Mouse (Mus musculus) bone marrow macrophage, adult 2 months (primary cell): ENCODE results near the gene Crhr2. TPM values are rescaled to one million over a fixed set of nuclear protein-coding genes. Genes with fewer than 3 reads are reported as not detected.
A peak's percentile ranks its signal among the peaks of the same experiment; 100 is the strongest.

Source experiments
- H3K27ac ChIP-seq: 2 replicates; pipeline ENCODE4 v1.5.1; 2012; ENCODE audit warnings: low read depth, low read length; ENCODE audit not compliant: insufficient read depth
- H3K4me1 ChIP-seq: 2 replicates; pipeline ENCODE4 v1.6.1; 2012; ENCODE audit warnings: low read length; ENCODE audit not compliant: control insufficient read depth, insufficient read depth
- H3K4me3 ChIP-seq: 2 replicates; pipeline ENCODE4 v1.5.1; 2012; ENCODE audit warnings: mild to moderate bottlenecking, low read length, moderate library complexity; ENCODE audit not compliant: insufficient read depth
- CTCF ChIP-seq: IDR thresholded peaks from 2 replicates; pipeline ENCODE4 v1.5.1; 2012; ENCODE audit warnings: low read depth, mild to moderate bottlenecking, low read length, moderate library complexity
- POLR2A ChIP-seq: IDR thresholded peaks from 2 replicates; pipeline ENCODE4 v1.6.1; 2012; ENCODE audit warnings: mild to moderate bottlenecking, low read depth, low read length, borderline replicate concordance
- polyA plus RNA-seq: library from polyadenylated mRNA; stranded (reverse); fragments of >200 nt; gene quantifications from 2 replicates; pipeline ENCODE4 v1.2.4, GENCODE M21; 2012; ENCODE audit not compliant: missing spikeins, insufficient read depth, insufficient read length

Gene Crhr2
- polyA plus RNA-seq, 1 experiment: not detected

GRCm38 (mm10) chr6:55090639-55091038 lies 42.2 kb downstream of the Crhr2 start:
- Histone ChIP-seq H3K4me1 (no peaks in the 10 kb centered on the region), H3K4me3 (no peak overlapping the region), H3K27ac (no peak overlapping the region)
- TF ChIP-seq CTCF (peak; percentile 37; the same call in 1 of the 2 replicates), POLR2A (no peak)

DNA sequence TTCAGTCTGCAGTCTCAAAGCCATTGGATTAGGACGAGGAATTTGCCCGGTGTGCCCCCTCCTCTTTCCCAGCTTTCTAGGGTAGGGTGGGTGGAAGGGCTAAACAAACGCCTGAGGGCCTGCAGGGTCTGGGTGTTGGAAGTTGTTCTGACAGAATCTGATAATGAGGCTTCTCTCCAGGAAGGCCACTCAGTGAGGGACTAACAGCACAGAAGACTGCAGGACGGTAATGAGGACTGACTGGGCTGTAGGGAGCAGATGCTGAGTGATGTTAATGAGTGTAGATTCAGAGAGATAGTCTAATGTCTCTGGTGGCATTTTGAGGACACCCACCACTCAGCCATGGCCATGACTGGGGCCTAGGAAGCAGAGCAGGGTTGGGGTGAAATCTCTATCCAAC lies 45.5 kb downstream of the Crhr2 start:
- no peaks in the 10 kb centered on the region for H3K4me1 ChIP-seq
- TF ChIP-seq POLR2A (no peak), CTCF (no peak)
- H3K4me3 ChIP-seq: no peak overlapping the region
- H3K27ac ChIP-seq: no peak overlapping the region

- Histone ChIP-seq H3K4me3 (no peak overlapping the region), H3K27ac (no peak overlapping the region), H3K4me1 (no peaks in the 10 kb centered on the region)
- TF ChIP-seq POLR2A (no peak), CTCF (no peak)
These were observed 50.4 kb downstream of the Crhr2 start for GRCm38 (mm10) chr6:55082261-55083051.

GRCm38 (mm10) chr6:55081379-55081778 lies 51.4 kb downstream of the Crhr2 start:
- H3K4me1 ChIP-seq: no peaks in the 10 kb centered on the region
- TF ChIP-seq POLR2A (no peak), CTCF (no peak)
- H3K27ac ChIP-seq: no peak overlapping the region
- no peak overlapping the region for H3K4me3 ChIP-seq

- no peak for TF ChIP-seq POLR2A
- TF ChIP-seq CTCF: no peak
- no peak overlapping the region for H3K4me3 ChIP-seq
- no peaks in the 10 kb centered on the region for H3K4me1 ChIP-seq
- H3K27ac ChIP-seq: no peak overlapping the region
These were observed 56.1 kb downstream of the Crhr2 start for GRCm38 (mm10) chr6:55076561-55077255.

DNA sequence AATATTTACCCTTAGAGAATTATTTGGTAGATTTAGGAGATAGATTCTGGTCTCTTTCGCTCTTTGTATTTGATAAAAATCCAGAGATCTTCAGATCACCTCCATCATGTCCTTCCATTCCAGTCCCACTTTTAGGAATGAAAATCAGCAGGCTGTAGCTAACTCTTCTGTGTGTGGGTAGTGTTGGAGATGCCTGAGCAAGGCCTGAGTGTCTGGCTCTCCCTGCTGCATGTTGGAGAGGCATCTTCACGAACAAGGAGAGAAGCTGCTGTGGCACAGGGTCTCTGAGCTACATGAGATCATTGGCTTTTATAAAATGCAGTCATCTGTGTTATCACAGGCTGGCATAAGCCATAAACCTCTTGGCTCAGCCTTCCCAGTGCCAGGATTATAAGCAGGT lies 66.9 kb downstream of the Crhr2 start:
- no peaks in the 10 kb centered on the region for H3K4me1 ChIP-seq
- TF ChIP-seq CTCF (no peak), POLR2A (no peak)
- no peak overlapping the region for H3K27ac ChIP-seq
- no peak overlapping the region for H3K4me3 ChIP-seq

GRCm38 (mm10) chr6:55064477-55064827 lies 68.4 kb downstream of the Crhr2 start:
- no peak overlapping the region for H3K27ac ChIP-seq
- no peaks in the 10 kb centered on the region for H3K4me1 ChIP-seq
- no peak overlapping the region for H3K4me3 ChIP-seq
- TF ChIP-seq POLR2A (no peak), CTCF (no peak)

GRCm38 (mm10) chr6:55063793-55064476 lies 68.9 kb downstream of the Crhr2 start:
- TF ChIP-seq POLR2A: no peak
- TF ChIP-seq CTCF: no peak
- Histone ChIP-seq H3K4me1 (0 out of 2 replicates have a peak, but pooled peaks cover 4% of the 10 kb centered on the region), H3K27ac (no peak overlapping the region), H3K4me3 (no peak overlapping the region)

DNA sequence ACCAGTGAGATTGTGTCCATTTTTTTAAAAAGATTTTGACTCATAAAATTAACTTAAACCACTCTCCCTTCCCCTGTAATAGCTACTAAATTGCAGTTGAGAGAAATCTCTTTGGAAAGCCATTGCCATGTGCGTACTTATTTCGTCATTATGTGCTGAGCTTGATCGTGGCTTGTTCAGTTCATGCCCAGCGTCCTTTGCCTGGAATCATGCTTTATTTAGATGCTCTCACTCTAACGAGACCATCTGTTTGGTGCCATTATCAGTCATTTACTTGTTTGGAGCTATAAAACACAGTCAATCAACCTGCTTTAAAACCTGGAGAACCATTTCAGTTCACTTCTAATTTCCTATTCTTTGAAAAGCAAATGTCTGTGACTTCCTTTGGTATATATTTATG lies 70.6 kb downstream of the Crhr2 start:
- 0 out of 2 replicates have a peak, but pooled peaks cover 5% of the 10 kb centered on the region for H3K4me1 ChIP-seq
- no peak overlapping the region for H3K4me3 ChIP-seq
- TF ChIP-seq POLR2A (no peak), CTCF (no peak)
- H3K27ac ChIP-seq: no peak overlapping the region

DNA sequence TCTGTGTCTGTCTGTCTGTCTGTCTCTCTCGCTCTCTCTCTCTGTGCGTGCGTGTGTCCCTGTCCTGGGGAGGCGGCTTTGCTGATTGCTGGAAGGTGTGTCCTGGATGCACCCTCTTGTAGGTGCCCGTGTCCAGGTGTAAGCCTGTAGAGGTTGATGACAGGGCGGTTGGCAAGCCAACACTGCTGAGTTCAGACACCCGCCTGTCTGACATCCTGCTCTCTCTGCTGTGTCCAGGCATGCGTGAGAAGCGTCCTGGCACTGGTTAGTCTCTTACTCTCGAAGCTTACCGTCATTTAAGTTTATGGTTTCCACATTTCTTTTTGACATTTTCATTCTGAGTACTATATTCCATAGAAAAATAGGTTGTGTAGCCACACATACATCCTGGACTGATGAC lies 71.5 kb downstream of the Crhr2 start:
- TF ChIP-seq CTCF (no peak), POLR2A (no peak)
- Histone ChIP-seq H3K4me1 (peaks cover 10% of the 10 kb centered on the region), H3K4me3 (no peak overlapping the region), H3K27ac (no peak overlapping the region)
